Mouse (Mus musculus): Measurements from ENCODE around the gene Psg16. TPM values are rescaled to one million over a fixed set of nuclear protein-coding genes. Genes with fewer than 3 reads are reported as not detected.

Gene Psg16
- total and polyA plus RNA-seq, 3 experiments = 0.27 TPM; not detected in 2

DNA sequence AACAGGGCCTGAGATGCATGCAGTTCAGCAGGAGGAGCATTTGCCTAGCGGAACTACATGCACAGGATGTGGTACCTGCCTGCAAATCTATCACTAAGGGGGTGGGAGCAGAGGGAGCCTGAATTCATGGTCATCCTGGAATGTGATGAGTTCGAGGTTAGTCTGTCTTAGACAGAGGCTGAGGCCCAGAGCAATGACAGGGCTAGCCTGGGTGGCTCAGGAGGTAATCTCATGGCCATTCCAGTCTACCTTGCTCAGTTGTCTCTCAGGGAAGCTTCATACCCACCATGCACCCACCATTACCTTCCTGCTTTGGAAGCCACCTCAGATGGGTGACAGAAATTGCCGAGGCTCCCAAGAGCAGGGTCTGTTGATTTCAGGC is 14.4 kb upstream of the Psg16 start:
- dilution Hi-C loops (cut with MboI; ENCODE audit: extremely low pct_ligation_motif_present, extremely low pct_unique_long_range_greater_than_20kb, low sequenced_read_pairs) (no loop called here), in situ Hi-C loops (cut with MboI; ENCODE audit: low pct_ligation_motif_present, low pct_unique_long_range_greater_than_20kb, low sequenced_read_pairs) (no loop called here)
- DNase-seq (ENCODE audit: extremely low read depth) = peak; percentile 35
- H3K36me3 ChIP-seq (replicated peaks in 1 of 2; ENCODE audit: control insufficient read depth in 1 of 2, insufficient read depth in 1 of 2, low read length in 1 of 2) = no peaks in the 10 kb centered on the region
- peak overlapping the region; percentile 16; the same call in 1 of the 2 replicates for H3K27ac ChIP-seq (ENCODE audit: insufficient read depth, low read depth)
- H3K4me1 ChIP-seq (ENCODE audit: control insufficient read depth in 1 of 2, insufficient read depth in 2 of 2) = peaks cover 14 to 43% of the 10 kb centered on the region in 2 experiments
- no peak overlapping the region for H3K4me3 ChIP-seq (replicated peaks in 1 of 3; ENCODE audit: low read depth in 2 of 3, low read length in 2 of 3, poor library complexity in 1 of 3)
- no peaks in the 10 kb centered on the region for H3K79me2 ChIP-seq (replicated peaks; ENCODE audit: control insufficient read depth, extremely low read depth, insufficient read depth, poor library complexity, severe bottlenecking)
- H3K9me3 ChIP-seq (replicated peaks; ENCODE audit: low read length) = peaks cover 2% of the 10 kb centered on the region
- H3K27me3 ChIP-seq (replicated peaks) = no peaks in the 10 kb centered on the region
- no peak overlapping the region for H3K4me2 ChIP-seq (ENCODE audit: insufficient read depth, low read depth, poor library complexity, severe bottlenecking)
- no peak overlapping the region for H3K9ac ChIP-seq (ENCODE audit: insufficient read depth, low read depth)
- TF ChIP-seq KAT2A (IDR thresholded peaks at IDR 0.05; ENCODE audit: insufficient replicate concordance, low read length) (no peak), CHD2 (IDR thresholded peaks at IDR 0.05; ENCODE audit: low read length) (no peak), TBP (conservative IDR thresholded peaks at IDR 0.05; ENCODE audit: low read depth, low read length) (no peak), MAZ (IDR thresholded peaks at IDR 0.05; ENCODE audit: low read depth, low read length) (no peak), EP300 (IDR thresholded peaks at IDR 0.05; ENCODE audit: low read length) (no peak), RCOR1 (conservative IDR thresholded peaks at IDR 0.05; ENCODE audit: low read depth, low read length) (no peak), ZC3H11A (IDR thresholded peaks at IDR 0.05; ENCODE audit: low read depth, low read length) (no peak), USF2 (conservative IDR thresholded peaks at IDR 0.05; ENCODE audit: low read depth, low read length) (no peak), JUN (IDR thresholded peaks at IDR 0.05; ENCODE audit: insufficient read depth, low read depth, low read length) (no peak), SMC3 (IDR thresholded peaks at IDR 0.05; ENCODE audit: low read depth, low read length) (no peak), JUND (conservative IDR thresholded peaks at IDR 0.05; ENCODE audit: low read depth, low read length) (no peak), PAX5 (IDR thresholded peaks at IDR 0.05; ENCODE audit: low read length) (no peak), MAX (IDR thresholded peaks at IDR 0.05; ENCODE audit: low read length) (no peak), GABPA (IDR thresholded peaks at IDR 0.05; ENCODE audit: insufficient replicate concordance, low read depth, low read length) (no peak), MAFK (IDR thresholded peaks at IDR 0.05; ENCODE audit: insufficient replicate concordance, low read length) (no peak), USF1 (IDR thresholded peaks at IDR 0.05; ENCODE audit: low read depth, low read length) (no peak), E2F4 (IDR thresholded peaks at IDR 0.05; ENCODE audit: insufficient replicate concordance, low read depth, low read length) (no peak)

GRCm38 (mm10) chr7:17060031-17060781 is 13.6 kb upstream of the Psg16 start:
- dilution Hi-C loops (cut with MboI; ENCODE audit: extremely low pct_ligation_motif_present, extremely low pct_unique_long_range_greater_than_20kb, low sequenced_read_pairs) = no loop called here
- in situ Hi-C loops (cut with MboI; ENCODE audit: low pct_ligation_motif_present, low pct_unique_long_range_greater_than_20kb, low sequenced_read_pairs) = no loop called here
- H3K4me1 ChIP-seq (ENCODE audit: control insufficient read depth in 1 of 2, insufficient read depth in 2 of 2) = peaks cover 14 to 43% of the 10 kb centered on the region in 2 experiments
- H3K9me3 ChIP-seq (replicated peaks; ENCODE audit: low read length) = peaks cover 2% of the 10 kb centered on the region
- no peak overlapping the region for H3K4me2 ChIP-seq (ENCODE audit: insufficient read depth, low read depth, poor library complexity, severe bottlenecking)
- no peak for DNase-seq (ENCODE audit: extremely low read depth)
- TF ChIP-seq CTCF (conservative IDR thresholded peaks at IDR 0.05 in 1 of 2, IDR thresholded peaks at IDR 0.05 in 1 of 2; ENCODE audit: low read depth in 2 of 2, low read length in 2 of 2) = no peak
- no peak for TF ChIP-seq MXI1 (IDR thresholded peaks at IDR 0.05; ENCODE audit: low read depth, low read length)
- no peak for TF ChIP-seq SMC3 (IDR thresholded peaks at IDR 0.05; ENCODE audit: low read depth, low read length)
- H3K27me3 ChIP-seq (replicated peaks) = no peaks in the 10 kb centered on the region
- H3K9ac ChIP-seq (ENCODE audit: insufficient read depth, low read depth) = no peak overlapping the region
- no peaks in the 10 kb centered on the region for H3K79me2 ChIP-seq (replicated peaks; ENCODE audit: control insufficient read depth, extremely low read depth, insufficient read depth, poor library complexity, severe bottlenecking)
- H3K4me3 ChIP-seq (replicated peaks in 1 of 3; ENCODE audit: low read depth in 2 of 3, low read length in 2 of 3, poor library complexity in 1 of 3) = no peak overlapping the region
- H3K27ac ChIP-seq (ENCODE audit: insufficient read depth, low read depth) = no peak overlapping the region
- no peaks in the 10 kb centered on the region for H3K36me3 ChIP-seq (replicated peaks in 1 of 2; ENCODE audit: control insufficient read depth in 1 of 2, insufficient read depth in 1 of 2, low read length in 1 of 2)
